Mouse (Mus musculus): ENCODE results near the gene Chac2.
"Not testable (repeated sequence)": the region's sequence is repeated elsewhere in the genome, so short reads cannot be mapped to it uniquely, and the experiment has no call there.

The Chac2 gene

DNA sequence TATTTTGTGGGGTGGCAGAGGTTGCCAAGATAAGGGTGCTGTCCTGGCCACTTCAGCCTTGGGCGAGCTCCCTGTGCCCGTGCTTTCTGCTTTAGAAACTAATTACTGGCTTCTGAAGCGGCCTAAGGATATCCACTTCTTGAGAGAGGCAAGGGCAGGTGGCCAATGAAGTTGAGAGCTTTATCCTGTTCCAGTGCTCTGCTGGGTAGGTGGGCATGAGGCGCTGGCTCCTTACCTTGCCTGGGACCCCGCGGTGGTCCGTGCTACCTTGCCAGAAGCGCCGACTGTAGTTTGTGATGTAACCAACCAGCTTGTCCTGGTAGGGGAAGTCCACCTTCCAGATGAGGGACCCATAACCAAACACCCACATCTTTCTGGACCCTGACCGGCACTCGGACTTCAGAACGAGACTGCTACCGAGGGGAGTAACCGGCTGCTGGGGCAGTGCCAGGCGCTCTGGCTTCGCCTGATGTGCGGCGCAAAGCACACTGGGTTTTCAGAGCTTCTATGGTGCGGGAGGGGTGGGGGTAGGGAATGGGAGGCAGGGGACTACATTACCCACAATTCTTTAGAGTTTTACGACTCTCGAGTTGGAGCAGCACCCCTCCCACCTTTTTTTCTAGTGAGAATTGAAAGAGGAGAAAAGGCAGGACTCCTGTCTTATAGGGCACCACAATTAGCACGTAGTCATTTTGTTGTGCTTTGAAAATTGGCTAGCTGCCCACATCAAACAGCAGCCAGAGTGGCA lies at the start of gene Chac2:
Chac2 (minus strand) TSS at position 474 of the 748 bp plus-strand sequence.
- DNase-seq (ENCODE audit: low read depth, low spot score) = peak; percentile 87

DNA sequence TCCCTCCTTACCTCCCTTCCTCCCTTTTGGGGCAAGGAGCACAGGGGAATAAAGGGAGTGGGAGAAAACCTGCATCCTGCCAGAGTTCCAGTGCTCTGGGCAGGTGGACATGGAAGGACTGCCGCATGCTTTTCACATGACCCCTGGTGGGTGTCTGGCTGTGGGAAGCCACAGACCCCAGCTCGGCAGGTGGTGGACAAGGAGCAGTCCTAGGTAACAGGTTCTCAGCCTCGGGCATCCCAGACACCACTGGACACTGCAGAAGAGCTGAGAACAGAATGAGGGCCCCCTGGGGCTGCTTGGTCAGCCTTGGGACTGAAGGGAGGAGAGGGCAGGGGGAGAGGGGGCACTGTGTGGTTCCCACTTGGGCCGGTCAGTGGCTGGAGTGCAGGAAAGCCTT lies 48.8 kb upstream of the Chac2 start:
- DNase-seq (ENCODE audit: low read depth, low spot score) = no peak

DNA sequence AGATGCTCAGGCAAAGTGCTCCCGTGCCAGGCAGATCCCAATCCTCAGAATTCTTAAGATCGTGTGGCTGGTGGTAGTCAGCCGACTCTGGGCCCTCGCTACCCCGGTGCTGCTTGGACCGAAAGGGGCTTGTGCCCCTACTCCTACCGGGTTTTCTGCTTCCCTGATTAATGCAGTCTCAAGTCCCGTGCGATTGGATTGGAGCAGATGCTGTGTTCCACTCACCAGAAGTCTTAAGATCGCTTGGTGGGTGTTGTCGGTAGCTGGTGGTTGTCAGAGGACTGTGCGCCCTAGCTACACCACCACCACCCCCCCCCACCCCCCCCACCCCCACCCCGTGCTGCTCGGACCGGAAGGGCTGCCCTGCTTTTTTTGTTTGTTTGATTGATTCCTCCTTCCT lies 31.3 kb upstream of the Chac2 start:
- DNase-seq (ENCODE audit: low read depth, low spot score) = not testable (repeated sequence)

GRCm38 (mm10) chr11:31009668-31010067 lies 23.5 kb upstream of the Chac2 start:
- DNase-seq (ENCODE audit: low read depth, low spot score) = not testable (repeated sequence)

DNA sequence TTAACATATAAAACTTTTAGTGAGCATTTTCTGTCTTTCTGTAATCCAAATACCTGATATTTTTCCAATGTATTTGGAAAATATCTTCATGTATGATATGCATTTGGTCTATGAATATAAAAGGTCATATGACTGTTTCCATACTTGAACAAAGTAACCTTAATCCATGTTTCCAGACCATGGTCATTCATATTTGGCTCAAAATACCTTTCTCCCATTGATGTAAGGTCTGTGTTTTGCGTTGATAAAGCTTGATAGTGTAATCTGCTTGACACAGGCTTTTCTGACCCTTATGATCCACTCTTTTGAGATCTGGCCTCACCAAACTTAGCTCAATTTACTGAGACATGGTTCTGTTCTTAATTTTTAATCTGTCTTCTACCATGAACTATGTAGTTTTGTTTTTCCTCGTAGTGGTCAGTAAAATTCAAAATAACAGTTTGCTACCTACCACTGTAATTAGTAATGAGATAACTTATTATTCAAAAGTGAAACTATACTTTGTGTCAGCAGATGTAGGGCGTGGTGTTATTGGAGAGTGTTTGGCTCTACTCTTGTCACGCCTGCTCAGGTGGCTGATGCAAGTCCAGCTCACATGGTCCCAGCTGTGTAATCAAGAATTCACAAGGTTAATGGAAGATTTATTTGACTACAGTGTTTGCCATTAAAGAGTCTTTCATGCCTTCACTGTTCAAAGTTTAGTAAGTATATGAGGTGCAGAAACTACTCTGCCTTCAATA lies 15.2 kb upstream of the Chac2 start:
- no peak for DNase-seq (ENCODE audit: low read depth, low spot score)

- no peak for DNase-seq (ENCODE audit: low read depth, low spot score)
Observed at GRCm38 (mm10) chr11:31000028-31000427, 13.9 kb upstream of the Chac2 start.

- no peak for DNase-seq (ENCODE audit: low read depth, low spot score)
Observed at GRCm38 (mm10) chr11:30998704-30999103, 12.6 kb upstream of the Chac2 start.

GRCm38 (mm10) chr11:30998199-30998598 lies 12.0 kb upstream of the Chac2 start:
- DNase-seq (ENCODE audit: low read depth, low spot score) = no peak

- no peak for DNase-seq (ENCODE audit: low read depth, low spot score)
Observed at GRCm38 (mm10) chr11:30996670-30997069, 10.5 kb upstream of the Chac2 start.

DNA sequence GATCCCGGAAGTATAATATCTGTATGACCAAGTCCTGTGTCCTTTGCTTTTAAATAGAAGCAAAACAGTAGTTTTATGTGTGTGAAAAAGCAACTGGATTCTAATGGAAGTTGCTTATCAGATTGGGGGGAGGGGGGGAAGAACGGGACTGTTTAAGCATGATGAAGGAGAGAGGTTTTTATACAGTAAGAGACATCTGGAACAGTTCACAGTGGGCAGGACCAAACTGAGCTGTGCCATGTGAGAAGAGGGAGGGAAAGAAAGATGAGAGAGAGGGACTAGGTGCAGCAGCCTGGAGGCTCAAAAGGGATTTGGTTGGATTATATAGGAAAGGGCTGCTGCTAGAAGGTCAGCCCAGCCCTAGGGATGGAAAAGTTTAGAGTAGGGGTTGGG lies 471 bp upstream of the Chac2 start:
- peak; percentile 36 for DNase-seq (ENCODE audit: low read depth, low spot score)

DNA sequence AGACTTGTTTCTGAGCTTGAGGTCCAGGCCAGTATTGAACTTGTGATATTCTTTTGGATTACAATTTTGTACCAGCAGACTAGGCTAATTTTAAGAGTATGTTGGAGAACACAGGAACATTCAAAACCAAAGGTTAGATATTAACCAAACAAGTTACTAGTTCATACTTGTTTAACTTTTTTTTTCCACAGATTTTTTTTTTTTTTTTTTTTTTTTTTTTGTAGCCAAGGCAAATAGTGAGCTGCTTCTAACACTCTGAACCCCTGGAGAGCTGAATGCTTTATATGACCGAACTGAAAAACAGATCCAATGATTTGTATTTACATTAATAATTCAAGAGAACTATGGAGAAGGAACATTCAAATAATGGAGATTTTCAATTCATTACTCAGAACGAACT lies 913 bp downstream of the Chac2 start:
- DNase-seq (ENCODE audit: low read depth, low spot score) = no peak

DNA sequence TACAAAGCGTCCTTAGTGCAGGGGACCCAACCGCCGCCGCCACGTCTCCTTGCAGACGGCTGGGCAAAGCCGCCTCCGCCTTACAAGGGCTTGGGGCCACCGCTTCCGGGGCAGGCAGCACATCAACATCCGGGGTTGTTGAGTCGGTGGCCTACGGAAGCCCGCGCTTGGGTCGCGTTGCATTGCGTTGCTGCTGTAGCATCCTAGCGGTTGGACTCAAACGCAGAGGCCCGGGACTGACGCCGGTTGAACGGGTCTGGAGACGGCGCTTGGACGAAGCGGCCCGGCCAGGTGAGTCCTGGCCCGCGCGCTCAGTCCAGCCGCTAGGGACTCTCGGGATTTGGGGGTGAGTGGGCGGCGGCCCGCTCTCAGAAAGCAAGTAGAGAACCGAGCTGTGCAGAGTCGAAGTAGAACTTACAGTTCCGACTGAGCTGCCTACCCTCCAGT lies 31.8 kb downstream of the Chac2 start, which contains the start of gene Erlec1:
Erlec1 (minus strand) TSS at position 57 of the 447 bp plus-strand sequence.
- DNase-seq (ENCODE audit: low read depth, low spot score) = peak; percentile 85

DNA sequence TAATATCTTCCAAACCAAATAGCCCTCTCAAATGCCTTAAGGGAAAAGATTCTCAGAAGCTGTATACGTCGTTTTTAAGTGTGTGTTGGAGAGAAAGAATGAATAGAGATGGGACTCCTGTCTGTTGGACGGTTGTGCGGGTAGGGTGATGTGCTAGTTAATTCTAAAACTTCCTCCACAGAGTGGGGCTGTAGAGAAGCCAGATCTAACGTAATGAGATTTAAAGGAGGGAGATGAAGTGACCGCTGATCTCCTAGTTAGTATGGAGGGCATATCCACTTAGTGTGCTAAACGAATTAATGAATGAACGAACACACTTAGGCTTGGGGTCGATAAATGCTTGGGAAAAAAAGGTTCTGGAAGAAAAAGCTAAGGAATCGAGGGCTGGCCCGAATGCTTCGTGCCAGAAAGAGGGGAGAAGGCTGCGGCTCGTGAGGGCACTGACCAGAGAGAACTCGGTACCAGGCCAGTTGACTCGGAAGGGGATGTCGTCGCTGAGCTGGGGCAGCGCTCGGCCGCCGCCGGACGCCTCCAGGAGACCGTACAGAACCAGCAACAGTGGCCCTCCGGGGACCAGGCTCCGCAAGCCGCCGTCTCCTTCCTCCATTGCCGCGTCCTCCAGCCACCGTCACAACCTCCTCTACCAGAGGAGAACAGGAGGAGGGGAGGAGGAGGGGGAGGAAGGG lies 32.5 kb downstream of the Chac2 start:
- peak; percentile 17 for DNase-seq (ENCODE audit: low read depth, low spot score)

DNA sequence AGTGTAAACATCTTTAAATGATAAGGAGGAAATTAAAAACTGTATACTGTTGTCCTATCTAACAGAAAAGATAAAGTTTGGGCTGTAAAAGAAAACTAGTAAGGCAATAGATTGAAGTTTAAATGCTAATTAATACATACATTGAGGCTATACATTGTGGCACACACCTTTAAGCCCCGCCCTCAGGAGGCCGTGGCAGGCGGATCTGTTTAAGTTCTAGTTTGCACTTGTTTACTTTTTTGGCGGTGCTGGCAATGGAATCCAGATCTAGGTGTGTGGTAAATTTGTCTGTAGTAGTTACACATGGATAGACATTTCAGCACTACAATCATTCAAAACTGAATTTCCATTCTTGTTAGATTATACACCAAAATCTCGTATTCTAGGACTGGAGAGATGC lies 33.3 kb downstream of the Chac2 start:
- DNase-seq (ENCODE audit: low read depth, low spot score) = no peak

- DNase-seq (ENCODE audit: low read depth, low spot score) = no peak
Observed at GRCm38 (mm10) chr11:30943522-30943921, 42.6 kb downstream of the Chac2 start.

DNA sequence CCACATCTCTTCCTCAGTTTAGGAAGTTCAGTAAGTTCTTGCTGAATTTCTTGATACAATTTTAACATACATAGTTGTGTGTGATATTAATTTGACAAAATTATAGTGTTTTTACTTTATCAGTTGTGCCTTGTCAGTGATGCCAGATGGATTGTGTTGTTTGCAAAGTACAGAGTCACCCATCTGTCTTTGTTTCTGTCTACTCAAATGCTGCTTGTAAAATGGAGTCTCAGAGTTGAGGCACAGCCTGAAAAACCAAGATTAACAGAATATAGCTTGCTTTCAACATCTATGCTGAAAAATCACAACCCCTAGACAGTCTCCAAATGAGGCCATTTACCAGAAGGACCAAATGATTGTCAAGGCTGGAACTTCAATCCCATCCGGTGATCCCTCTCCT lies 57.7 kb downstream of the Chac2 start:
- no peak for DNase-seq (ENCODE audit: low read depth, low spot score)

GRCm38 (mm10) chr11:30928079-30928478 lies 58.1 kb downstream of the Chac2 start:
- no peak for DNase-seq (ENCODE audit: low read depth, low spot score)

Data from forelimb bud, embryonic 11.5 days (tissue).